Mouse (Mus musculus): ENCODE results near the gene Klrg1. TPM values are rescaled to one million over a fixed set of nuclear protein-coding genes. Genes with fewer than 3 reads are reported as not detected.

The Klrg1 gene
- polyA plus RNA-seq, 1 experiment from 2014 or later = 0.43 TPM

DNA sequence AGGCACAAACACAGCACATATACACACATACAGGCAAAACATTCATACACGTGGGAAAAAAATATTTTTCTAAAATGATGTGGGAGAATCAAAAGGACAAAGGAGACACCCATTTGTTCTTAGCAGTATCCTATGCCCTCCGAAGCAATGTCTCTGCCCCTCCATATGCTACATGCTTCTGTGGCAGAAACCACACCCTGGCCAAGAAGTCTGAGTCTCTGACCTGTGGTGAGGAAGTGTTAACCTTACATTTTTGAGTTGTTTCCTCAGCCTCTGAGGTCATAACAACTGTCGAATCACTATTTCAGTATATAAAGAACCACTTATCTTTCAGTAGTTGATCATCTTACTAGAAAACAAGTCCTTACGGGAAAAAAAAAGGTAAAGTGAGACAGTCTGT, 20.0 kb upstream of the Klrg1 start:
- H3K4me3 ChIP-seq = no peak overlapping the region
- no peaks in the 10 kb centered on the region for H3K4me1 ChIP-seq
- H3K36me3 ChIP-seq (ENCODE audit: poor library complexity, severe bottlenecking) = no peaks in the 10 kb centered on the region
- no peak for ATAC-seq
- H3K9ac ChIP-seq = no peak overlapping the region
- H3K4me2 ChIP-seq = no peak overlapping the region
- H3K27me3 ChIP-seq = no peaks in the 10 kb centered on the region
- WGBS = 88% methylated on average over 4 of the region's 4 CpGs
- no peak overlapping the region for H3K27ac ChIP-seq
- no peaks in the 10 kb centered on the region for H3K9me3 ChIP-seq (replicated peaks)

DNA sequence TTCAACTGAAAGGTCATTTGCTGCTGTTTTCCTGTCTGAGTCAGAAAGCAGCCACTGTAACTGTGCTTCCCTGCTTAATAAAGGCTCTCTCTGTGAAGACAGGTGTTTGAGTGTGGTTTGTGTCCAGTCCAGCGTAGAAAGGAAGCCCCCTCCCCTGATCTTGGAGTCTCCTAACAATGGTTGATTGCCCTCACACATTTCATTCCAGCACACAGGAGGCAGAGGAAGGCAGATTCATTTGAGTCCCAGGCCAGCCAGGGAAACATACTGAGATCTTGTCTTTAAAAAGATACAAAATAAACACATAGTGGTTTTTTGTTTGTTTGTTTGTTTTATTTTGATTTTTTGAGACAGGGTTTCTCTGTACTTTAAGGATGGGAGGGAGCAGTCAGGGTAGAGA, 19.4 kb upstream of the Klrg1 start:
- Histone ChIP-seq H3K4me1 (0 out of 2 replicates have a peak, but pooled peaks cover under 1% of the 10 kb centered on the region), H3K9me3 (replicated peaks) (no peaks in the 10 kb centered on the region), H3K4me2 (no peak overlapping the region), H3K27ac (no peak overlapping the region), H3K9ac (no peak overlapping the region), H3K4me3 (no peak overlapping the region), H3K27me3 (no peaks in the 10 kb centered on the region), H3K36me3 (ENCODE audit: poor library complexity, severe bottlenecking) (no peaks in the 10 kb centered on the region)
- WGBS = 60% methylated on average over 1 of the region's 1 CpGs
- ATAC-seq = no peak

DNA sequence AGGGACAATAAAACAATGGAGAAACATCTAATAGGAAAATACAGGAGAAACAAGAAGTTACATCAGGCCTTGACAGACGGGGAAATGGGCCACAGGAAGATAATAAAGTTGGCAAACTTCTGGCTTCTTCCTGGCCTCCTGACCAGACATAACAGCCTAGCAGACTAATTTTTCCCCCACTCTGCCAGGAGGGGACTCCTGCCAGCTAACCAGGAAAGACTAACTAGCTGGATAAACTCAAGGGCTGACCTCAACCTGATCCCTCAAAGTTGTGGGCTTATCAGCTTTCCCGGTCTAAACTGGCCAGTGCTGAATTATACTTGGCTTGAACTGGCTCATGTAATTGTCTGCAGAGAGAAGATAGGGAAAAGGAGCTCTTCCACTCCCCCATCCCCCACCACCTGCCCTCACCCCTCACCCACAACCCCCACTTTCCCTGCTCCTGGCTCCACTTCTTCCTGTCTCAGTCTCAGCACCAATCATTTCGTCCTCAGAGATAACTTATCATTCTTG, 17.0 kb upstream of the Klrg1 start:
- no peak overlapping the region for H3K4me2 ChIP-seq
- WGBS = 75% methylated on average over 3 of the region's 3 CpGs
- ATAC-seq = no peak
- no peaks in the 10 kb centered on the region for H3K36me3 ChIP-seq (ENCODE audit: poor library complexity, severe bottlenecking)
- H3K27me3 ChIP-seq = no peaks in the 10 kb centered on the region
- no peaks in the 10 kb centered on the region for H3K9me3 ChIP-seq (replicated peaks)
- H3K4me1 ChIP-seq = 0 out of 2 replicates have a peak, but pooled peaks cover 5% of the 10 kb centered on the region
- no peak overlapping the region for H3K9ac ChIP-seq
- H3K4me3 ChIP-seq = no peak overlapping the region
- H3K27ac ChIP-seq = no peak overlapping the region

DNA sequence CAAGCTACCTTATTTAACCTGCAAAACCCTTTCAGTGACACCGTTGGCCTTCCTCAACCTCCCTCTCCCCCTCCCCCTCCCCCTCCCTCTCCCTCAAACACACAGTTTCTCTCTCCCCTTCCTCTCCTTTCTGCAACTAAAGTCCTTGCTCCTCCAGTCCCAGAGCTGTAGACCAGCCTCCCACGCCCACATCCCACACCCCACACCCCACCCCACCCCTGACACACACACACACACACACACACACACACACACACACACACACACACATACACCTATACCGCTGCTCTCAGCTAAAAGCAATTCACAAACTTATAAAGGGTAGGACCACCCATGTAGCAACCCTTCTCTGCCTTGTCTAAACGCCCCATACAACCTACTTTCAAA, 15.5 kb upstream of the Klrg1 start:
- no peaks in the 10 kb centered on the region for H3K27me3 ChIP-seq
- 0 out of 2 replicates have a peak, but pooled peaks cover 5% of the 10 kb centered on the region for H3K4me1 ChIP-seq
- WGBS = 41% methylated on average over 3 of the region's 4 CpGs
- 0 out of 2 replicates have a peak overlapping the region, but pooled peaks have one; percentile 68 for H3K4me2 ChIP-seq
- H3K27ac ChIP-seq = no peak overlapping the region; the same call in 1 of the 2 replicates
- no peak overlapping the region; the same call in 1 of the 2 replicates for H3K4me3 ChIP-seq
- H3K9ac ChIP-seq = no peak overlapping the region
- peak; percentile 44 for ATAC-seq
- H3K36me3 ChIP-seq (ENCODE audit: poor library complexity, severe bottlenecking) = no peaks in the 10 kb centered on the region
- H3K9me3 ChIP-seq (replicated peaks) = no peaks in the 10 kb centered on the region

DNA sequence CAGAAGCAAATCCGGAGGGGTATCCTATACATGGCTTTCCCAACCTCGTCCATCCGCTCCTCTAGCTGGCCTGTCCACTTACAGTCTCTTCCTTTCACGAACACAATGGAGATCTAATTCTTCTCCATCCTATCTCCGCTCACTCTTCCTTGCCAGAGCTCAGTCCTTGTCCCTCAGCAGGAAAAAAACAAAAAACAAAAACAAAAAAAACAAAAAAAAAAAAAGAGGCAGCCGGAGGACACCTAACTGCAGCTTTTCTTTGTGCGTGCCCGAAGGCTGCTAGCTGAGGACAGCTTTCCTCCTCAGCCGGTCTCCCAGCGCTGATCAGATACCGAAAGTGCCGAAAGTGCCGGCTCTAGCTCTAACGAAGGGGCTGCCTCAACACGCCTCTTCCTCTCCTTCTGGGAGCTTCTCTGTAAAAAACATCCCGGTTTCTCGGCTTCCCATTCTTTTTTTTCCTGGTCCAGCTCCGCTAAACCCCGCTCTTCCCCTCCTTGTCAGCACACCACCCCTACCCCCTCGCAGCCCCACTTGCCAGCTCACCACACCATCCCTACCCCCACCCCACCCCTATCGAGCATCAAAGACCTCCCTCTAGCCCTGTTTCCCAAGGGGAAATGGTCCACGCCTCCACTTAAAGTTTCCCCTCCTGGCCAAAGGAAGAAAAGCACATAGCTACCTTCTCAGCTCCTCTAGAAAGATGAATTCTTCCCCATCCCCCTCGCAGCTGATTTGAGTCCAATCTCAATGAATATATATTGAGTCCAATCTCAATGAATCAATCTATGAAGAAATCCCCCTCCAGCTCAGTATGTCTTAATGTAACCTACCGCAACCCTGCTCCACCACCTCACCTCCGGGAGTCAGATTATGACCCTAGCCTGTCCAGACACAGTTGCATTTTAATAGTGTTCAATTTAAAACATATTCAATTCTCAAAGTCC, 14.9 kb upstream of the Klrg1 start:
- WGBS = 5% methylated on average over 24 of the region's 25 CpGs
- Histone ChIP-seq H3K4me2 (peak overlapping the region; percentile 68), H3K9me3 (replicated peaks) (no peaks in the 10 kb centered on the region), H3K36me3 (ENCODE audit: poor library complexity, severe bottlenecking) (no peaks in the 10 kb centered on the region), H3K4me1 (0 out of 2 replicates have a peak, but pooled peaks cover 5% of the 10 kb centered on the region), H3K4me3 (peak overlapping the region; percentile 51), H3K9ac (peak overlapping the region; percentile 74), H3K27me3 (no peaks in the 10 kb centered on the region), H3K27ac (peak overlapping the region; percentile 83)
- peak; percentile 85 for ATAC-seq

DNA sequence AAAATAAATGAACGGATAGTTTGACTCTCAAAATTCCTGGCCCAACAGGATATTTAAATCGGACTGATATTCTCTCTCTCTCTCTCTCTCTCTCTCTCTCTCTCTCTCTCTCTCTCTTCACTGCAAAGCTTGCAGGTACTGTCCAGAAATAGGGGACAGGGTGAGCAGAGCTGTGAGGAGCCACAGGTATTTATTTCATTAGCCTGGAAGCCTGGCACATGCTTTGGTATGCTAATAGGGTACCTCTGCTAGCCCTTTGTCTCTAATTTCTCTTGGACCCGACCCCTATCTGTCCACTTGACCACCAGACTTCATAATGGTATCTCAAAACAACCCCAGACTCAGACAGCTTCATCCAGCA, 14.2 kb upstream of the Klrg1 start:
- peak overlapping the region; percentile 83 for H3K27ac ChIP-seq
- peak overlapping the region; percentile 74 for H3K9ac ChIP-seq
- no peaks in the 10 kb centered on the region for H3K27me3 ChIP-seq
- H3K4me3 ChIP-seq = peak overlapping the region; percentile 51
- no peaks in the 10 kb centered on the region for H3K36me3 ChIP-seq (ENCODE audit: poor library complexity, severe bottlenecking)
- 38% methylated on average over 3 of the region's 3 CpGs for WGBS
- H3K4me1 ChIP-seq = 0 out of 2 replicates have a peak, but pooled peaks cover 9% of the 10 kb centered on the region
- H3K4me2 ChIP-seq = peak overlapping the region; percentile 68
- H3K9me3 ChIP-seq (replicated peaks) = no peaks in the 10 kb centered on the region
- peak; percentile 65; the same call in 1 of the 2 replicates for ATAC-seq

DNA sequence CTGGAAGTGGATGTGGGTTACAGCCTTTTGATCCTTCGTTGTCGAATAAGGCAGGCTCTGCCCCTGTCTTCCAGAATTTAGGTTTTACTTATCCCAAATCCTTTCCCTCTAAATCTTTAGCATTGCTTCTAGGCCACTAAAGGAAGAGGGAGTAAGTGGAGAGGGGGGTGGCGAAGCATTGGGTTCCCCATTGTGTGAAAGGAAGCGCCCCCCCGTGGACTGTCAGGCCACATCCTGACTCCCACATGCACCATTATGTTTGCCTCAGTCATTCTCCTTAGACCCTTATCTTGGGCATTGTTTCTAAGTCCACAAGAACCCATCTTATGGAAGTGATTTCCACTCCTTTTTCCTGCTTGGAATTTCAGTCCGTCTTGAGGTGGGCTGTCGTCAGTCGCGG, 12.6 kb upstream of the Klrg1 start:
- Histone ChIP-seq H3K27ac (no peak overlapping the region), H3K4me3 (no peak overlapping the region), H3K9ac (no peak overlapping the region), H3K4me1 (0 out of 2 replicates have a peak, but pooled peaks cover 9% of the 10 kb centered on the region), H3K27me3 (no peaks in the 10 kb centered on the region), H3K4me2 (no peak overlapping the region), H3K36me3 (ENCODE audit: poor library complexity, severe bottlenecking) (no peaks in the 10 kb centered on the region), H3K9me3 (replicated peaks) (no peaks in the 10 kb centered on the region)
- no peak for ATAC-seq
- WGBS = 56% methylated on average over 9 of the region's 9 CpGs

DNA sequence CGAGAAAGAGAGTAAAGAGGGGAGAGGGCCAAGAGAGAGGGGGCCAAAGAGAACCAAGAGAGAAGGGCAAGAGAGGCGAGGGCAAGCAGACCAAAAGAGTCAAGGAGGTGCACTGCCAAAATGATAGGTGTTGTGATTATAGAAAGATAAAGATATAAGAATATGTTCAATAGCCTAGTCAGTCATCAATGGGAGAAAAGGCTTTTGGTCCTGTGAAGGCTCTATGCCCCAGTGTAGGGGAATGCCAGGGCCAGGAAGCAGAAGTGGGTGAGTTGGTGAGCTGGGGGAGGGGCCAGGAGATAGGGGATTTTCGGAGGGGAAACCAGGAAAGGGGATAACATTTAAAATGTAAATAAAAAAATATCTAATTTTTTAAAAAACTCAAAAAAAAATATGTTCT, 11.6 kb upstream of the Klrg1 start:
- Histone ChIP-seq H3K4me2 (no peak overlapping the region), H3K9ac (no peak overlapping the region), H3K4me3 (no peak overlapping the region), H3K36me3 (ENCODE audit: poor library complexity, severe bottlenecking) (no peaks in the 10 kb centered on the region), H3K27me3 (no peaks in the 10 kb centered on the region), H3K9me3 (replicated peaks) (no peaks in the 10 kb centered on the region), H3K4me1 (0 out of 2 replicates have a peak, but pooled peaks cover 9% of the 10 kb centered on the region), H3K27ac (no peak overlapping the region)
- 75% methylated on average over 3 of the region's 3 CpGs for WGBS
- no peak for ATAC-seq

DNA sequence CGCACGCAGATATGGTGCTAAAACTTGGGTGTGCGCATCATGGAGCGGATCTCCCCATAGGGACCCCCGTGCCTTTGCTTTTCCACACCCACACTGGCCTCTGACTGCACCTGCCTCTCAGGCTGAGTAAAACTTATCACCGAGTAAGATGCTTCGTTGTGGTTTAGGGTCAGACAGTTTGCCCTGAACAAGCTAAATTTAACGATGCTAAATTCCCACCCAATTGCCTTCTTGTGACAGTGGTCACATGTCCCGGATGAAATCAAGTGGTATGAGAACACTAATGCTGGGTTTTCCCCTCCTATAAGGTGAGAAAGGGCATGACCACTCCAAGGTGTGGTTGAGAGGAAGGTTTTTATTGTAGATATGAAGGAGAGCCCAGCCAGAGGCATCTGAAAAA, 11.1 kb upstream of the Klrg1 start:
- Histone ChIP-seq H3K9me3 (replicated peaks) (no peaks in the 10 kb centered on the region), H3K9ac (no peak overlapping the region), H3K27ac (no peak overlapping the region), H3K4me2 (no peak overlapping the region), H3K36me3 (ENCODE audit: poor library complexity, severe bottlenecking) (no peaks in the 10 kb centered on the region), H3K4me1 (0 out of 2 replicates have a peak, but pooled peaks cover 9% of the 10 kb centered on the region), H3K27me3 (no peaks in the 10 kb centered on the region), H3K4me3 (no peak overlapping the region)
- no peak for ATAC-seq
- WGBS = 85% methylated on average over 9 of the region's 9 CpGs

DNA sequence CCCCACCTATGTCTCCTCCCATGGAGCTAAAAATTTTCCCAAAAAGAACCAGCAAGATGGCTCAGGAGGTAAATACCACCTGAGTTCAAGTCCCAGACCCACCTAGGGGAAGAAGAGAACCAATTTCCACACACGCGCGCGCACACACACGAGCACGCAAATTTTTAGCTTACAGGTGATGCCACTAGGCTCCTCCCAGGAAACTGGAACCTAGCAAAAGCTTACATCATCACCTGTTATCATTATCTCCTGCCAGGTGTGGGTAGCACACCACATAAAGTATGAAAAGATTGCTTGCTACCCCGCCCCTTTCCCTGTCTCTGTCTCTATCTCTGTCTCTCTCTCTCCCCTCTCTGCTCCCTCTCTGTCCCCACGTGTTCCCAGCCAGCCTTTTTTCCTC, 10.4 kb upstream of the Klrg1 start:
- Histone ChIP-seq H3K27me3 (no peaks in the 10 kb centered on the region), H3K36me3 (ENCODE audit: poor library complexity, severe bottlenecking) (no peaks in the 10 kb centered on the region), H3K4me3 (no peak overlapping the region), H3K27ac (no peak overlapping the region), H3K4me2 (no peak overlapping the region), H3K9me3 (replicated peaks) (no peaks in the 10 kb centered on the region), H3K4me1 (0 out of 2 replicates have a peak, but pooled peaks cover 9% of the 10 kb centered on the region), H3K9ac (no peak overlapping the region)
- no peak for ATAC-seq
- 93% methylated on average over 8 of the region's 8 CpGs for WGBS

DNA sequence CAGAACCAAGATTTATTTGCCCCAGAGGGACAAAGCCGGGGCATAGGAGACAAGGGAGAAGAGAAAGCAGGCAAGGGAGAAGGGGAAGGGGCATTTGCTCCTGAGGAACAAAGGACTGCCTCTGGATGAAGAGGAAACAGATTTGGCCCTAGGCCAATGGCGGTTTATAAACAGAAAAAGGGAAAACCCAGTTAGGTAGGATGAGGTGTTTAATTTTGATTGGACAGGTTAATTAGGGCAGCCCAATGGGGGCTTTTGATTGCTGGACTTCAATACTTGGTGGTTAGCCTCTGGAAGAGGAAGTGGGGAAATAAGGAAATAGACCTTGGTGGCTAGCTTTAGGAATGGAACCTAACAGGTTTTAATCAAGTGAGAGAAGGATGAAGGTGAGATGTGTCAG, 9.5 kb upstream of the Klrg1 start:
- Histone ChIP-seq H3K4me3 (no peak overlapping the region), H3K27ac (no peak overlapping the region), H3K4me2 (no peak overlapping the region), H3K9ac (no peak overlapping the region), H3K36me3 (ENCODE audit: poor library complexity, severe bottlenecking) (no peaks in the 10 kb centered on the region), H3K27me3 (no peaks in the 10 kb centered on the region), H3K9me3 (replicated peaks) (no peaks in the 10 kb centered on the region), H3K4me1 (0 out of 2 replicates have a peak, but pooled peaks cover 9% of the 10 kb centered on the region)
- WGBS = 57% methylated on average over 2 of the region's 2 CpGs
- no peak for ATAC-seq

DNA sequence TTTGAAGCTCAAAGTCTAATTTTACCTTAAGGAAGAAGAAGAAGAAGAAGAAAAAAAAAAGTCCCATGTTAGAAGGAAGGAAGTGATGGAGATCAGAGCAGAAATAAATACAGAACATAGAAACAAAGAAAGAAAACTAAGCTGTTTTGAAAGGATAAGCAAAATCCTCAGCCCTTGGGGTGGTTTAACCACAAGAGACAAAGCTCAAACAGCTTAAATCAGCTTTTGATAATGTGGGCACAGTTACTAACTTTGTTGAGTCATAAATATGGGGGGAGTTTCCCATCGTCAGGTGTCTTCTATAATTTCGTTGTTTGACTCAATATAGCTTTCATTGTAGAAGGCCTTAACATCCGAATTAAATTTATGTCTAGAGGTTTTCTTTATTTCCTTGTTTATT, 9.1 kb upstream of the Klrg1 start:
- H3K4me2 ChIP-seq = no peak overlapping the region
- 76% methylated on average over 3 of the region's 3 CpGs for WGBS

More for the DNA sequence above, 9.1 kb upstream of the Klrg1 start:
- H3K9me3 ChIP-seq (replicated peaks) = no peaks in the 10 kb centered on the region
- no peak overlapping the region for H3K9ac ChIP-seq
- H3K4me3 ChIP-seq = no peak overlapping the region
- H3K27me3 ChIP-seq = no peaks in the 10 kb centered on the region
- ATAC-seq = no peak
- H3K4me1 ChIP-seq = 0 out of 2 replicates have a peak, but pooled peaks cover 5% of the 10 kb centered on the region
- no peak overlapping the region for H3K27ac ChIP-seq
- H3K36me3 ChIP-seq (ENCODE audit: poor library complexity, severe bottlenecking) = no peaks in the 10 kb centered on the region

Data from forebrain, embryonic 13.5 days (tissue).